ENCODE assay signal across 32 mouse cellular contexts in genomic region chr4:38926831-38927230, GRCm38 (mm10).
DNase-seq lines count a peak whose midpoint lies in the region; ATAC-seq and TF ChIP-seq lines count a peak whose summit lies in the region.
"Had no signal": no experiment of that assay in that cellular context is flagged by ENCODE, and none has a peak within 500 bp of the region (broad histone marks: within the 10 kb centered on the region; RNA-seq: fewer than 3 reads in every experiment).

No protein-coding gene starts in this region.

- H3K27me3 ChIP-seq in hindbrain, postnatal 0 days (ENCODE audit: insufficient read depth, low read length) = no peaks in the 10 kb centered on the region
- H3K27me3 ChIP-seq in hindbrain, embryonic 11.5 days (ENCODE audit: control insufficient read depth, insufficient read depth, low read length) = no peaks in the 10 kb centered on the region
- no peaks in the 10 kb centered on the region for H3K27me3 ChIP-seq in forebrain, embryonic 13.5 days
- H3K27me3 ChIP-seq in midbrain, embryonic 13.5 days = no peaks in the 10 kb centered on the region
- no peaks in the 10 kb centered on the region for H3K27me3 ChIP-seq in kidney, embryonic 14.5 days (ENCODE audit: control insufficient read depth, insufficient read depth, low read length)
- H3K27me3 ChIP-seq: embryonic facial prominence, embryonic 15.5 days; heart, embryonic 12.5 days; limb, embryonic 13.5 days; lung, embryonic 15.5 days; neural tube, embryonic 13.5 days; Patski had no signal

- no peak for ATAC-seq in hindbrain, postnatal 0 days
- ATAC-seq in hindbrain, embryonic 11.5 days (ENCODE audit: low FRiP score) = no peak
- peak; percentile 63; the same call in 1 of the 2 replicates for ATAC-seq in forebrain, embryonic 13.5 days
- peak; percentile 72 for ATAC-seq in midbrain, embryonic 13.5 days
- no peak for ATAC-seq in kidney, embryonic 14.5 days (ENCODE audit: low FRiP score, low TSS enrichment)
- ATAC-seq: inflammation-experienced regulatory T-cells, adult 6 months; Patski had no signal

- H3K4me2 ChIP-seq in hindbrain, postnatal 0 days (ENCODE audit: low read depth, low read length) = no peak overlapping the region
- H3K4me2 ChIP-seq in hindbrain, embryonic 11.5 days (replicated peaks; ENCODE audit: low read depth, low read length) = no peak overlapping the region
- no peak overlapping the region for H3K4me2 ChIP-seq in forebrain, embryonic 13.5 days
- H3K4me2 ChIP-seq in midbrain, embryonic 13.5 days (replicated peaks) = no peak overlapping the region
- no peak overlapping the region for H3K4me2 ChIP-seq in kidney, embryonic 14.5 days (replicated peaks; ENCODE audit: low read depth, low read length)
- H3K4me2 ChIP-seq: embryonic facial prominence, embryonic 15.5 days; heart, embryonic 12.5 days; hindbrain, embryonic 14.5 days; limb, embryonic 13.5 days; liver, embryonic 11.5 days; lung, embryonic 15.5 days; neural tube, embryonic 13.5 days had no signal

- no peaks in the 10 kb centered on the region for H3K36me3 ChIP-seq in hindbrain, postnatal 0 days (ENCODE audit: insufficient read depth, low read length)
- H3K36me3 ChIP-seq in hindbrain, embryonic 11.5 days (ENCODE audit: control insufficient read depth, insufficient read depth, low read length) = no peaks in the 10 kb centered on the region
- H3K36me3 ChIP-seq in forebrain, embryonic 13.5 days (ENCODE audit: poor library complexity, severe bottlenecking) = no peaks in the 10 kb centered on the region
- H3K36me3 ChIP-seq in midbrain, embryonic 13.5 days = no peaks in the 10 kb centered on the region
- no peaks in the 10 kb centered on the region for H3K36me3 ChIP-seq in kidney, embryonic 14.5 days (ENCODE audit: control insufficient read depth, insufficient read depth, low read length)
- H3K36me3 ChIP-seq: embryonic facial prominence, embryonic 10.5 days; embryonic facial prominence, embryonic 15.5 days; heart, embryonic 12.5 days; limb, embryonic 13.5 days; lung, embryonic 15.5 days; neural tube, embryonic 13.5 days had no signal

- TF ChIP-seq CTCF in hindbrain, postnatal 0 days (IDR thresholded peaks at IDR 0.05; ENCODE audit: low read depth) = no peak

- 60% methylated on average over 5 of the region's 5 CpGs for WGBS in hindbrain, postnatal 0 days
- 88% methylated on average over 5 of the region's 5 CpGs for WGBS in hindbrain, embryonic 11.5 days
- WGBS in forebrain, embryonic 13.5 days = 33% methylated on average over 5 of the region's 5 CpGs
- 65% methylated on average over 5 of the region's 5 CpGs for WGBS in midbrain, embryonic 13.5 days
- WGBS in kidney, embryonic 14.5 days = 90% methylated on average over 5 of the region's 5 CpGs

- H3K9ac ChIP-seq in hindbrain, postnatal 0 days (replicated peaks; ENCODE audit: low read length) = no peak overlapping the region
- H3K9ac ChIP-seq in hindbrain, embryonic 11.5 days (ENCODE audit: low read depth, low read length) = no peak overlapping the region
- H3K9ac ChIP-seq in forebrain, embryonic 13.5 days = no peak overlapping the region
- no peak overlapping the region for H3K9ac ChIP-seq in midbrain, embryonic 13.5 days (replicated peaks)
- H3K9ac ChIP-seq in kidney, embryonic 14.5 days (ENCODE audit: low read depth, low read length) = no peak overlapping the region
- H3K9ac ChIP-seq: embryonic facial prominence, embryonic 15.5 days; heart, embryonic 12.5 days; hindbrain, embryonic 14.5 days; limb, embryonic 13.5 days; lung, embryonic 15.5 days; neural tube, embryonic 13.5 days had no signal

- peak; percentile 2 for DNase-seq in hindbrain, postnatal 0 days (ENCODE audit: low spot score)
- DNase-seq in hindbrain, embryonic 11.5 days (ENCODE audit: low spot score) = no peak
- DNase-seq in retina, postnatal 1 day = peak; percentile 66
- DNase-seq in gastrocnemius, adult 18-20 months (ENCODE audit: low spot score) = no peak
- no peak for DNase-seq in B cell, adult 2 months
- DNase-seq: adrenal gland, postnatal 10 days; cerebellum, adult 18-20 months; cerebellum, postnatal 14 days; gastrocnemius, adult 2 months; gastrocnemius, postnatal 36 days; heart, adult 18-20 months; heart, postnatal 4 days; kidney, adult 18-20 months; kidney, postnatal 36 days; right cerebral cortex, postnatal 25 days; spleen, adult 18-20 months; thymus, adult 2 months; thymus, postnatal 4 days had no signal

- H3K4me1 ChIP-seq in hindbrain, postnatal 0 days (ENCODE audit: insufficient read depth, low read length) = no peaks in the 10 kb centered on the region
- no peaks in the 10 kb centered on the region for H3K4me1 ChIP-seq in hindbrain, embryonic 11.5 days (replicated peaks; ENCODE audit: control insufficient read depth, insufficient read depth, low read length)
- 0 out of 2 replicates have a peak, but pooled peaks cover 3% of the 10 kb centered on the region for H3K4me1 ChIP-seq in forebrain, embryonic 13.5 days
- H3K4me1 ChIP-seq in midbrain, embryonic 13.5 days (replicated peaks) = no peaks in the 10 kb centered on the region
- no peaks in the 10 kb centered on the region for H3K4me1 ChIP-seq in kidney, embryonic 14.5 days (ENCODE audit: control insufficient read depth, insufficient read depth, low read length)
- H3K4me1 ChIP-seq: embryonic facial prominence, embryonic 10.5 days; embryonic facial prominence, embryonic 15.5 days; heart, embryonic 12.5 days; limb, embryonic 13.5 days; lung, embryonic 15.5 days; neural tube, embryonic 13.5 days had no signal

- no peak overlapping the region for H3K4me3 ChIP-seq in hindbrain, postnatal 0 days (ENCODE audit: low read length)
- no peak overlapping the region for H3K4me3 ChIP-seq in hindbrain, embryonic 11.5 days (ENCODE audit: low read depth, low read length)
- no peak overlapping the region for H3K4me3 ChIP-seq in forebrain, embryonic 13.5 days
- no peak overlapping the region for H3K4me3 ChIP-seq in midbrain, embryonic 13.5 days (replicated peaks)
- no peak overlapping the region for H3K4me3 ChIP-seq in kidney, embryonic 14.5 days (ENCODE audit: low read length)
- H3K4me3 ChIP-seq: embryonic facial prominence, embryonic 10.5 days; embryonic facial prominence, embryonic 15.5 days; gastrocnemius, adult 2 months; heart, embryonic 12.5 days; limb, embryonic 13.5 days; lung, embryonic 15.5 days; neural tube, embryonic 13.5 days had no signal

- H3K9me3 ChIP-seq in hindbrain, postnatal 0 days (ENCODE audit: low read length) = no peaks in the 10 kb centered on the region
- no peaks in the 10 kb centered on the region for H3K9me3 ChIP-seq in hindbrain, embryonic 11.5 days (ENCODE audit: control insufficient read depth, low read length)
- no peaks in the 10 kb centered on the region for H3K9me3 ChIP-seq in forebrain, embryonic 13.5 days (replicated peaks)
- H3K9me3 ChIP-seq in midbrain, embryonic 13.5 days = no peaks in the 10 kb centered on the region
- H3K9me3 ChIP-seq in kidney, embryonic 14.5 days (ENCODE audit: control insufficient read depth, low read length) = no peaks in the 10 kb centered on the region
- H3K9me3 ChIP-seq: embryonic facial prominence, embryonic 10.5 days; embryonic facial prominence, embryonic 15.5 days; heart, embryonic 12.5 days; limb, embryonic 13.5 days; lung, embryonic 15.5 days; neural tube, embryonic 13.5 days had no signal

- H3K27ac ChIP-seq in hindbrain, postnatal 0 days = no peak overlapping the region
- no peak overlapping the region for H3K27ac ChIP-seq in hindbrain, embryonic 11.5 days (ENCODE audit: low read depth, low read length)
- no peak overlapping the region for H3K27ac ChIP-seq in forebrain, embryonic 13.5 days
- H3K27ac ChIP-seq in midbrain, embryonic 13.5 days = no peak overlapping the region
- no peak overlapping the region for H3K27ac ChIP-seq in kidney, embryonic 14.5 days (ENCODE audit: low read depth, low read length)
- H3K27ac ChIP-seq: embryonic facial prominence, embryonic 10.5 days; embryonic facial prominence, embryonic 15.5 days; gastrocnemius, adult 2 months; hindbrain, embryonic 14.5 days; limb, embryonic 13.5 days; lung, embryonic 15.5 days; neural tube, embryonic 13.5 days; stomach, postnatal 0 days had no signal

Comparison
In these comparisons a context has a peak if more than half of its experiments do, and no peak if none do; other contexts are left out.
1. DNase-seq: peak in hindbrain, postnatal 0 days (single experiment) and retina, postnatal 1 day (single experiment); none in hindbrain, embryonic 11.5 days (single experiment), gastrocnemius, adult 18-20 months (single experiment) and B cell, adult 2 months (0 of 2).
2. ATAC-seq: peak in forebrain, embryonic 13.5 days (single experiment) and midbrain, embryonic 13.5 days (single experiment); none in hindbrain, postnatal 0 days (single experiment), hindbrain, embryonic 11.5 days (single experiment) and kidney, embryonic 14.5 days (single experiment).